Mouse (Mus musculus): Measurements from ENCODE around the gene Ccdc142.

- TF ChIP-seq CTCF (IDR thresholded peaks at IDR 0.05; ENCODE audit: insufficient read depth, low read length) = no peak
- no peak for TF ChIP-seq POLR2A (IDR thresholded peaks at IDR 0.05; ENCODE audit: borderline replicate concordance, extremely low read depth, low read depth, low read length)
These were observed 40.9 kb downstream of the Ccdc142 start for GRCm38 (mm10) chr6:83142211-83142731.

Data from lung, adult 2 months (tissue).